Mouse (Mus musculus): ENCODE results near the gene Ctnna3.

DNA sequence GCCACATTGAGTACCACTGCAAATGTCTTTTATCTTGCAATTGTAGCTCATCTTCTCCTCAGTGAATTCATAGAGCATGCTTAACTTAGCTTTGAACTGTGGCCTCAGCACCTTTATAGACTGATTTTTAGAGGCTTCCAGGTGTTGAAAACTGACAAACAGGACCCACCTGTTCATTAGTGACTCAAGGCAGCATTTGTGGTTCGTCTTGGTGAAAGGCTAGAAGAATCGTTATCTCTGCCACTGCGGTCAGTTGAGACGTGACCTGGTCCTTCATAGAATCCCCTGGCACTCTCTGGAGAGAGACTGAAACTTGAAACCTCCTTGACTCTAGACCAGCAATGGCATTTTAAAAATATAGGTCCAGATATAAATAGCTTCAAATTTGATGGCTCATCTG lies 96.1 kb downstream of the Ctnna3 start:
- TF ChIP-seq CTCF (IDR thresholded peaks at IDR 0.05; ENCODE audit: low read depth) (no peak), EP300 (IDR thresholded peaks at IDR 0.05; ENCODE audit: low read depth) (no peak)
